Mouse (Mus musculus) gastrocnemius, adult 8-10 months (tissue): Measurements from ENCODE around the gene Vmn1r200. TPM values are rescaled to one million over a fixed set of nuclear protein-coding genes. Genes with fewer than 3 reads are reported as not detected.
"Not testable (repeated sequence)": the region's sequence is repeated elsewhere in the genome, so short reads cannot be mapped to it uniquely, and the experiment has no call there.

Source experiments
- DNase-seq, 2 experiments: peaks; one replicate each; pipeline ENCODE4 v3.0.0; 2022; ENCODE audit warnings: low spot score in 2 of 2
- total RNA-seq, 4 experiments: library from RNA; stranded (reverse); gene quantifications; 2 replicates each; pipeline ENCODE4 v1.2.4; 2022

Vmn1r200 gene
- not detected for total RNA-seq

DNA sequence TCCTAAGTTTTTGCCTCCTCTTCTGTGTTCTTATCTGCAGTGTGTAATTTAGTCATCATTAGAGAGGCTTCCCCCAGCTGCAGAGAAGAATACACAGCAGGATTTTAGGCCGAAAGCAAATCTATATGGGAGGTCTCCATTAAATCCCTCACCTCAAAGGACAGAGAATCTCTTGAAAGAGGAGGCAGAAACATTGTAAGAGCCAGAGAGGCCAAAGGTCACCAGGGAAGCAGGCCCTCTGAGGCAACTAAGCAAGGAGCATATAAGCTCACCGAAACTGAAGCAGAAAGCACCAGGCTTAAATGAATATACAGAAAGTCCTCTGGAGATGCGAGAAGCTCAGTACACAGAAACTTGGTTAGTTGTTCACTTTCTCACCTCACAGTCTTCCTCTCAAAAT is at the start of gene Vmn1r200:
Gene Vmn1r200 (plus strand): TSS at position 301 of the 400 bp plus-strand sequence.
- DNase-seq: no peak

DNA sequence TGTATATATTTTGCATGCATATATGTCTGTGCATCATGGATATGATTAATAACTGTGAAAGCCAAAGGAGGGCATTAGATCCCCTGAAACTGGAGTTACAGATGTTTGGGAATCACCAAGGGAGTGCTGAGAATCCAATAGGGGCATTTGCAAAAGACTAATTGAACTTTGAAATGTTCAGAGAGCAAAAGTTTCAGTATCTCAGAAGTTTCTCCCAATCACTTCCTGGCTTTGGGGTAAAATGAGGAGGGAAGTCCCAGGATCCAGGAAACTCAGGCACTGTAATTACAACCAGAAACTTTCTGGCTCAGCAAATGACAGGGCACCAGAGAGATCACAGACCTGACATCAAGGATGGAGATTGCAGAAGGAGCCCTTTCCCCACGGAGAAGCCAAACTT is 40.1 kb upstream of the Vmn1r200 start, which contains the start of gene Vmn1r198:
Gene Vmn1r198 (plus strand): TSS at position 301 of the 400 bp plus-strand sequence.
- no peak for DNase-seq

DNA sequence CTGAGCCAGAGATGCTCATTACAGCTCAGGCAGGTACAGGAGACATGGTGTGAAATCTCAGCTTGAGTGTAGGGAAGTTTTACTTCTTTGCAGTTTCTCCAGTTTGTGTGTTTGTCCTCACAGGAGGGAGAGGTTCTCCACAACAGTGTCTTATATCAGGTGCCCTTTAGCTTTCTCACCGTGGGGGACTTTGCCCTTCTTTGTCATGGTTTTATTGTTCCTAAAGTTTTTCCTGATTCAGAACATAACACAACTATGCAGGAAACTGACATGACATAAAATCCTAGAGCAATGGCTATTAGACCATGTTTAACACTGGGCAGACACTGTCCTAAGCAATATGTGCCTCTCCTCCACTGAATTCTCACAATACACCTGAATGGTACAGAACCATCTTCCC is 39.4 kb upstream of the Vmn1r200 start:
- DNase-seq: no peak

DNA sequence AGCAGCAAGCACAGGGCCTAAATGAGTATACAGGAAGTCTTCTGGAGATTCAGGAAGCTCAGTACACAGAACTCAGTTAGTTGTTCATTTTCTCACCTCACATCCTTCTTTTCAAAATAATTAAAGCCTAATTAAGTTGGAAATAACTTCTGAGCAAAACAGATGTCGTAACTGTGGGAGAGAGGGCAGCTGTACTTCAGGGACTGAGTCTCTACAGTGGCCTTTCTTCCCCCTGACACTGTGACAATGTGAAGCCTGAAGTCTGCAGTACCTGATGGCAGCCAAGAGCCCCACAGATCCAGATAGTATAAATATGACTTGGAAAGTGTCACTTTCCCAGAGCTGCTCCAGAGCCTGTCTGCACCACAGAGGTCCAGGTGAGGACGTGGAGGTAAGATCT is 10.7 kb upstream of the Vmn1r200 start, which contains the start of gene Vmn1r199:
Gene Vmn1r199 (plus strand): TSS at position 301 of the 400 bp plus-strand sequence.
- no peak for DNase-seq

DNA sequence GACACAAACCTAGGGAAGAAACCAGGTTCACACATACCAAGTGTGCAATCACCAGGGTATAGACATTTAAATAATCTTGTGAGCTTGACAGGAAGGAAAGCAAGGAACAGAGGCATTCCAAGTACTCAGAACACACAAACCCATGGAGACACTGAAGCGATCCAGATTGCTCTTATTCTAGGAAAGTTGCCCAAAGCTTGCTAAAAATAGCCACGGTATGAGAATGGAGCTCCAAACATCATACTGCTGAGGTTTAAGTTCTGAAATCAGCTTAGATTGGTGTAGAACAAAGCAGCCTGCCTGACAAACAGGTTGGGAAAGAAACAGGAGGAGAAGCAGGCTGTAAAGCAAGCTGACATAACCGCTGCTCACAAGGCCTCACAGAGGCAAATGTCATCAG is 9.0 kb upstream of the Vmn1r200 start:
- not testable (repeated sequence) for DNase-seq

DNA sequence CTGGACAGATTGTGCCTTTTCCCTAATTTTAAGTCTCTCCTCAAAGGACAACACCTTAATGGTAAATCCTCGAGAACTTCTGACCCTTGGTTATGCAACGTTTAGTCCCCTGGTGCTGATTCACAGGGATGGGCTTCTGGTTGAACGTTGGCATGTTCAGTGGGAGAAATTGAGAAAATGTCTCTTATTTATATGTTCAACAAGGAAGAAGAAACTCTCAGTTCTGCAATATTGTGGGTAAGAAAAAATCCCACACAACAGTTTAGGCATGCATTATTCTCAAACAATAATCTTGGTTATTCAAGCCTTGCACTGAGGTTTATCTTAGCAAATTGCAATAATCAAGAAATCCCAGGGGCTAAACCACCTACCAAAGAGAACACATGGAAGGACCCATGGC is 6.8 kb upstream of the Vmn1r200 start:
- DNase-seq: no peak

DNA sequence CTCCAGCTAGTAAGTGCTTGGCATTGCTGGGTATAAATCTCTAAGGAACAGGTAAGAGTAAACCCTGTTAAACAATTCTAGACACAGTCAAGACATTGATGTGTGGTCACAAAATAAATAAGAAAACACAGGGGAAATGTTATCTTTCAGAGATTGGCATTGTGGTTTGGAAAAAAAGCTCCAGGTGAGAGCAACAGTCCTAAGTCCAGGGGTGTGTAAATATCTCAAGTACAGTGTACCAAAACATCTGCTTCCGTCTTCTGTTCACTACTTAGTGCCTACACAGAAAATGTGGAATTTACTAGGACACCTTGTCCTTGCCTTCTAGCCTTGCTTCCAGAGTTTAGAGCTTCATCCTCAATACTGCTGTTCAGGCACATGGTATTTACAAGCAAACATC is 3.1 kb upstream of the Vmn1r200 start:
- no peak for DNase-seq

DNA sequence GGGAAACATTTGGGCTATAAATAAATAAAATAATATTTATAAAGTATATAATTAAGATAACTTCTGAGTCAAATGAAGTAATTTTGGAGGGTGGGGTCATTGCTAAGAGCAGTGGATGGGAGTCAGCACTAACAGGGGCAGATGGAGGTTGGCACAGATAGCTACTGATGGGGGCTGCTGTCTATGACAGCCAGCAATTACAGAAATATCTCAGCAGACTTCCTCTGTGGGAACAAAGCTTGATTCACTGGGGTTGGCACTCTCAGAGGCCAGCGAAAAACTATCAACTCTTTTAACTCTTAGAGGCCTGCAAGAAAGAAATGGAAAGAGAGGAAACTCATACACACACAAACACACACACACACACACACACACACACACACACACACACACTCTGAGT is 12.8 kb downstream of the Vmn1r200 start:
- DNase-seq: no peak

Other genes with a start within 250 kb of the Vmn1r200 start
- gene Vmn1r191, start 206.4 kb upstream of the Vmn1r200 start, total RNA-seq: not detected
- gene Vmn1r192, start 199.2 kb upstream of the Vmn1r200 start, total RNA-seq: not detected
- not detected for gene Vmn1r193, start 167.2 kb upstream of the Vmn1r200 start, total RNA-seq
- gene Vmn1r194, start 146.2 kb upstream of the Vmn1r200 start, total RNA-seq: not detected
- not detected for gene Vmn1r195, start 119.9 kb upstream of the Vmn1r200 start, total RNA-seq
- gene Vmn1r196, start 100.5 kb upstream of the Vmn1r200 start, total RNA-seq: not detected
- gene Vmn1r197, start 65.8 kb upstream of the Vmn1r200 start, total RNA-seq: not detected
- not detected for gene Vmn1r198, start 40.0 kb upstream of the Vmn1r200 start, total RNA-seq
- not detected for gene Vmn1r199, start 10.6 kb upstream of the Vmn1r200 start, total RNA-seq
- gene Vmn1r201, start 81.5 kb downstream of the Vmn1r200 start, total RNA-seq: not detected
- not detected for gene Vmn1r202, start 115.0 kb downstream of the Vmn1r200 start, total RNA-seq
- gene Vmn1r203, start 127.7 kb downstream of the Vmn1r200 start, total RNA-seq: not detected
- not detected for gene Vmn1r204, start 162.8 kb downstream of the Vmn1r200 start, total RNA-seq
- not detected for gene Vmn1r205, start 202.6 kb downstream of the Vmn1r200 start, total RNA-seq
- gene Vmn1r206, start 233.9 kb downstream of the Vmn1r200 start, total RNA-seq: not detected